Mouse (Mus musculus) adrenal gland (tissue): ENCODE measurements at regions not wholly inside any gene's neighbourhood (a gene's known extent, or its start where the extent isn't known, plus 50 kb on each side); places are given as distances from the start of the nearest gene placed in this dataset.

Experiments used
- intact Hi-C: fragments of 180-260 bp; cut with DNase I; formaldehyde crosslinking; loops from one replicate; pipeline ENCODE4 v1.15.1; 2025

DNA sequence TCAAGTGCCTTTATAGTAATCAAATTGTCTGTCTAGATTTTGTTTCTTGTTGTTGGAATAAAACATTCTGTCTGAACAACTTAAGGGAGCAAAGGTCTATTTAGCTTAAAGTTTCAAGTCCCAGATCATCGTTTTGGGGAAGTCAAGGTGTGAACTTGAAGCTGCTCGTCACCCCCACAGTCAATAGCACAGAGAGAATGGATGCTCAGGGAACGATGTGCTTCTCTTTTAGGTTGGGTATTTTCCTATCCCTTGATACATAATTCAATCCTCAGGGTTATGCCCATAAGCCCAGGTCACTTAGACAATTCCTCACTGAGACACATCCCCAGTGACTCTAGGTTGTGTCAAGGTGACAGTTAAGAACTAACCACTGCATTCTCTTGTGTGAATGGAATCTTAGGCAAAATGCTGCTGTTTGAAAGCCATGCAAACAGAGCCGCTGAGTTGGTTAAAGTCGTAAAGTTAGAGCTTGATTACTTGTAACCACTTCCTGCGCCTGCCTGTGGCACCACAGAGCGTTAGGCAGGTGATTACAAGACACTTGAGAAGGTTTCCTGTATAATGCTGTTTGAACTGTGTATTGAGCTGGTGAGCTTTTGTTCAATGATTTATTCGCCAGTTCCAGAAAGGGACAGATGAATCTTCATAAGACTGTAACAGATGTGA is 170.2 kb downstream of the Btg1 start:
- intact Hi-C loops: no loop called here

DNA sequence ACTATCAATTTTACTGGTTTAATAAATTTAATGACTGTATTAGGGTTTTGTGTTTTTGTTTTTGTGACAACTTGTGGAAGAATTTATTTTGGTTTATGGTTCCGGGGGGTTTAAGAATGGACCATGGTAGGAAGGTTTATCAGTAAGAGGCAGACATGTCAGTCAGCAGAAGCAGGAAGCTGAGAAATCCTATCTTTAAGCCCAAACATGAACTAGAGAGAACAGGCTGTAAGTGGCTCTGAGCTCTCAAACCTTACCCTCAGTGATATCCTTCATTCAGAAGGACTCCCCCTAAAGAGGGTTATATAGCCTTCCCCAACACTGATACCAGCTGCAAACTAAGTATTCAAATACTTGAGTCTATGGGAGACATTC is 170.8 kb downstream of the Btg1 start:
- intact Hi-C loops: no loop called here

DNA sequence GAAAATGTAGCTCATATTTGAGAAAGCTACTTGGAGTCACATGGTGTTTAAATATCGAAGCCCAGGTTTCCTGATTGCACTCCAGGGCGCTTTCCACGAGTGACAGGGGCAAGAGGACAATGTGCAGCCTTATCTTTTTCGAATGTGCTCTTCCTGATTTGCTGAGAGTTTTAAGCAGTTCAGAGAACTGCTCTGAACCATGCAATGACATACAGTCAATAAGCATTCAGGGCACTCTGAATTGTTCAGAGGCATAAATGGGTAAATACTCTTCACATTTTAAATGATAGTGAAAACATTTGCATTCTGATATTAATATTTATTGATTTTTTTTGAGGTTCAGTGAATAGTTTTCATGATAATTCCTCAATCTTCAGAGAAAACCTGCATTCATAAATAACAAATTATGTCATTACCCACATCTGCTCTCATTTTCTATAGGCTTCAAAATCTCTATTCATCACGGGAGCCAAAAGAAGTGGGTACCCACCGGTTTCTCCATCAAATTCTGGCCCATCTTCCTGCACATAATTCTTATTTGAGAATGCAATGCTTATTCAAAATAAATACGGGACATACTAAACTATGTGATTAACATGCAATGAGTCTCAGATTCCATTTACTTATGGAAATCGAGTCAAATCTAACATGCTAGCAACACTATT is 171.7 kb downstream of the Btg1 start:
- intact Hi-C loops: no loop called here

DNA sequence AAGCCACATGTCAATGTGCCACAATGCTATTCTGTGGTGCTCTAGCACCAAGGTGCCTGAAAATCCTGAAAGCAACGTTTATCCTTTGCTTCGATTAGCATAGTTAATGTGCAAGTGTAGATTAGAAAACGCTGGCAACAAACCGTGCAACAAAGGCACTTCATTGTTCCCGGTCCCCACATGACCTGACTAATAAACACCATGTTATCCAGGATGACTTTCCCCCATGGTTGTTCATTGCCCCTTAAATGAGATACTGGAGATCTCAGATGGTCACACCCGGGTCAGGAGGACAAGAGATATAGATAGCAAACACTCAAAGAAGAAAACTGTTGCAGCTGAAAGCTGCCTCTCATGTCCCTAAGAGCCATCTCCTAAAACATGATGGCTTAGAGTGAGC is 180.3 kb downstream of the Btg1 start:
- intact Hi-C loops: no loop called here

DNA sequence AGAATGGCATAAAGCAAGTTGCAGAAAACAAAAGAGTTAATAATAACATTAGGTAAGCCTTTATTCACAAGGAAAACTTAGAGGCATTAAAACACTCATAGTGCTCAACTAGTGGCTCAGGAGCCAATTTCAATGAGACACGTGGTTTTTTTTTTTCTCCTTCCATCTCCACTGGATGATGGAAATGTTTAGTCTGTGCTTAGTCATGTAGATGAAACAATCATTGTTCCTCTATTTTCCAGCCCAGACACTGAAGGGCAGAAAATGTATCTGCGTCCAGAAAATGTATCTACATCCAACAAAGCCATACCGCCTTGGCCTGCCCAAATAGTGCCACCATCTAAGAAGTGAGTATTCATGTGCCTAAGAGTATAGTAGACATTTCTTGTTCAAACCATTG is 184.0 kb downstream of the Btg1 start:
- intact Hi-C loops: no loop called here

DNA sequence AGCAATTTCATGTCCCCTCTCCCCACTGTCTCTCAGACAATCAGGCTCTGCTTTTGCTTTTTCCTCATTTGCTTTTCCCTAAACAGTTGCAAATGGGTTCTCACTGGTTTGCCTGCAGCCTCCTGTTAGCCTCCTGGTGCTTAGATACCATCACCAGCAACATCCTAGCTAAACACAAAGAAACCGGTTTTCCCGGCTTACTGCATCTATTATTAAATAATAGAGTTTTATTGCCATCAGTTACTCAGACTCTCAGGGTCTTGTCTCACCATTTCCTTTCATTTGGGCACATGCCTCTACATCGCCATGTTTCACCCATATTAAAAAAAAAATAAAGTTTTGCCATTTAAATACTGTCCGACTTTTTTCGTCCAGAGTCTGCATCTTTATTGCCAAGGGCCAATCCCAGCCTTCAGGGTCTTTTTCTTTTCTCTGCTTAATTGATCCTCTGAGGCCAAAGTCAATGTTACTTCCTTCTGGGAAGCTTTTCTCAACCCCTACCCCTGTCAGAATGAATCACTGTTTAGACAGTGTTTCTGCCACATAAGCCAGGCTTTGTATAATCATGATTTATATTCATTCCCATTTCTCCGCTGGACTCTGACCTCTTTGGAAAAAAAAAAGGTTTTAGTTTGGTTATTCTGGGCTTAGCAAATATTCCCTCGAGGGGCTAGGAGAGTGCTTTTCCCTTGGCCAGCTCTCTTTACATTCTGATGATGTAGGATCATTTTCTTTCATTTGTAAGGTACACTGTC is 187.4 kb downstream of the Btg1 start:
- intact Hi-C loops: no loop called here

DNA sequence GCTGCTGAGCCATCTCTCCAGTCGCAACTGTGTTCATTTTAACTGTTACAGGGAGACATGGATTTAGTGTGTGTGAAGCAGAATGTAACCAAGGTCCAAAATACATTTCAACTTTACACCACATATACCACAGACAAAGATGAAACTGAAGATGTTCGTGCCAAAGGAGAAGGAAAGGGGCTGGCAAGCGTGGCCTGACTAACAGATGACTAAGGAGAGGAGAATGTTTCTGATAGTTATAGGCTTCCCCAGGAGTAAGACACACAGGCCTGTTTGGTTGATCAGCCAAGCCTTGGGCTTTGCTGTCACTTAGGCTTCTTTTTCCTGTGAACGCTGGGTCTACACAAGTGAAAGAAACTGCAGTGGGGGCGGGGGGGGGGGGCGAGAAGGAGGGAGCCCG is 189.8 kb downstream of the Btg1 start:
- intact Hi-C loops: no loop called here

DNA sequence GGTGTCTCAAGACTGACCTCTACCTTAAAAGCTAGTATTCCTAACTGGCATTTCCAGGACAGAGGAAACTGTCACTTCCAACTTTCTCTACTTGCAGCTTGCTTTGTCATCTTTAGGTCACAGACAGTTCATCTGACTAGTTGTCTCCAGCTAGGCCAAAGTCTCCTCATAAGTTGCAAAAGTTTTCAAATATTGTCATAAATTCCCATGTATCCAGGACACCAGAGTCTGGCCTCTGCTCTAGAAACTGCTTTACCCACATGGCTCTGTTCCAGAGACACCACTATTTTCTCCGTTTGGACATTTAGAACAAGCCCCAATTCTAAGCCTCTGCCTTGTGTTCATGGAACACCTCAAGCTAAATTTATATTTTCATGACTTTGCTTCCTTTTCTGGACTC is 205.0 kb downstream of the Btg1 start:
- intact Hi-C loops: no loop called here

DNA sequence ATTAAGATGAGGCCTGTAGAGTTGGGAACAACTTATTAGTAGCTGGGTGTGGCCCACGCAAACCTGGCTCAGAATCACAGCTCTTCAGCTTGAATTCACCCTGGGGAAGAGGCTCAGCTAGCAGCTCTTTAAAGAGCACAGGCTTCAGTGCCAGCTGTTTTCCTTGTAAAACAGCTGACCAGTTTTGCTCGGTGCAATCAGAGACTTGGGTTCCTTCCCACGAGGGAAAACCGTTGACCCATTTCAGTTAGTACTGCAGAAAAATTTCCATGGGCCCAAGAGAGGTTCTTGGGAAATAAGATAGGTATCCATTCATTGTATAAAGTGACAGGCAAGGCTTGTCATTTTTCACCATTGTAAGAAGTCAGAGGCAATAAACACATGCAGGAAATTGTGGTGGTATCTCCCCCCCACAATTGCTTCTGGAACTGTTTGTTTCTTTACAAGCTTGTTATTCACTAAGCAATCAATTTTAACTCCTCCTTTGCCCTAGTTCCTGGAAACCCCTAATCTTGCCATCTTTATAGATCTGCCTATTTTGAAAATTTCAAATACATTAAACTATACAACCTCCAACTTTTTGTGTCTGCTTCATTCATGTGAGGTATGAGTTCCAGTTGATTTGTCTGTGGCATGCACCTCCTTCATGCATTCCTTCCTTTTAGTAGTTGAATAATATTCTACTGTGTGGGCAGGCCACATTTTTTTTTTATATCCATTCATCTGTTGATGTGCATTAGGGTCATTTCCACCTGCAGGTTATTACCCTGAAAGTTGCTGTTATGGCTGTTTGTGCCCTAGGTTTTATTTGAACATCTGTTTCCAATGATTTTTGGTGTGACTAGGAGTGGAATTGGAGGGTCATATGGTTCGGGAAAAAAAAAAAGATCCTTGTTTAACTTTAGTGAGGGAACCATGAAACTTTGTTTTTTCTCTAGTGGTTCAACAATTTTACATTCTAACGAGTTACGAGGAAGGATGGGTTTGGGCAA is 205.8 kb downstream of the Btg1 start:
- intact Hi-C loops: no loop called here

DNA sequence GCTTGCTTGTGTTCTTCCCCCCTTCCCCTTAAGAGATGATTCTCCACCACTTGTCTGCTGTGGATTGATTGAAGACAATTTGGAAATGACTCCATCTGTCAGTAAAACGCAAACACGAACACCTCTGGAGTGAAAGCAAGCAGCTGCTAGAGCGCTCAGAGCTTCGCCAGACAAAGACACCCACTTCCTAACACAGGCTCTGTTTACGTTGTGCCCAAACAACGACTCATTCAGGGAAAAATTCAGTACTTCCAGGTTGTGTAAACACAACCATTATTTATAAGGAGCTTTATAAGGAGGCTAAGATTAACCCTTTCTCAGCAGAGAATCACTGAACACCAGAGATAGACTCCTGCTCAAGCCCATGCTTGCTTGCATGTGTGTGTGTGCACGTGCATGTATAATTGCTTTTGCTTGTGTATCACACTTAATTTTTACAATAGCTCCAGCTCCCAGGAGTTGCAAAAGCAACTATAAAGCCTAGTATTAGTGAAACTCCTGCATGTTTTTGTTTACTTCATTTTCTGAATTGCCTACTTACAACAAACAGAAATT is 209.5 kb downstream of the Btg1 start:
- intact Hi-C loops: no loop called here

DNA sequence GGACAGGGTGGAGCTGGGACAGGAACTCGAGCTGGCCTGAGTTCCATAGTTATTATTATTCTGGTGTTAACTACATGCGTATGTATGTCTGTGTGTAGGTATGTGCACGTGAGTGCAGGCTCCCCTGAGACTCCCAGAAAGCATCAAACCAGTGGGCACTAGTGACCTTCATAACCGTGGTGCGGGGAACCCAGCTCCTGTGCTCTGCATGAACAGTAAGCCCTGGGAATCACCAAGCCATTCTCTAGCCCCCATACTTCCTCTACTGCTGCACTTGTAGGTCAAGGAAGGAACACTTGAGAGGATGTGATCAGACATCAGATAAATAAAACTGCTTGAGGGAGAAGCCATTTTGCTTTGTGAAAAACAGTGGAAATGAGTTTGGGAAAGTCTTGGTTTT is 211.2 kb downstream of the Btg1 start:
- intact Hi-C loops: no loop called here

DNA sequence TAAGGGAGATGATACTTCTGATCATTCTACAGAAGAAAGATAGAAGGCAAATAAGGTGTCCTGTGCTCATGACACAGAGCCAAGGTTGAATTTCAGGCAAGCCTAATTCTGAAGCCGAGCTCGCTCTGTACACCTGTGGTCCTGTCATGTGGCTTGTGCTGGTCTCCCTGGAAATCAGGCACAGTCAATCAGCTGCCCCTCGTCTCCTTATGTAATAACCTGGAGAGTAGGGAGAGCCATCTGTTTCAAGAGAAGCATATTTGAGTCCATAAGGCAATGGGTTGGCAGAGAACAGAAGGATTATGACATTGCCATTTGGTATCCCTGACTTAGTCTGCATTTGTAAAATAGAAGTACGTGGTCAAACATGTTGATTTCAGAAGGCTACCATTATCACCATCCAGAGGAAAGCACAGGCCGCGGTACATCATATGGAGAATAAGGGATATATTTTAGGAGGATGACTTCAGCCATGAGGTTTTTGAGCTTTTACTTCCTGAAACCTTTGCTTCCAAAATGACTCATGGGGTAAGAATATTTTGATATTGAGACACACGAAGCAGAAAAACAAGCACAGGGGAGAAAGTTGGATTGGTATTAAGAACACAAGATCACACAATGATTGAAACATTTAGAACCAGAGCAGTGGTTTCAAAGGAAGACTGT is 211.9 kb downstream of the Btg1 start:
- intact Hi-C loops: no loop called here

DNA sequence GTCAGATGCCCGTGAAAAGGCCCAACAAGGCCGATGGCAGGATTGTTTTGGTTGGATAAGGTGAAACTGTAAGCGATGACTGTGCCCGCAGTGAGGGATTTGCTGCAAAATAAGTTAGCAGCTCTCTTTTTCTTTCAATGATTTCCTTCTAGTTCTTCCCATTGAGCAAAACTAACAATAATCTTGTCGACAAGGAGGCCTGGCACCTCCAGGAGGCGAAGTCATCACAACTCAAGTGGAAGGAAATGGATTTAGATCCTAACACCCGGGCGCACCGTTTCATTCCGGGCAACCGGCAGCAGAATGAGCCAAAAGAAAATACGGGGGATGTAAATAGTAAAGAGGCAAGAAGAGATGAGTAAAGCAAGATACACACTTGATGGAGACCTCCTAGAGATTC is 214.3 kb downstream of the Btg1 start:
- intact Hi-C loops: no loop called here

DNA sequence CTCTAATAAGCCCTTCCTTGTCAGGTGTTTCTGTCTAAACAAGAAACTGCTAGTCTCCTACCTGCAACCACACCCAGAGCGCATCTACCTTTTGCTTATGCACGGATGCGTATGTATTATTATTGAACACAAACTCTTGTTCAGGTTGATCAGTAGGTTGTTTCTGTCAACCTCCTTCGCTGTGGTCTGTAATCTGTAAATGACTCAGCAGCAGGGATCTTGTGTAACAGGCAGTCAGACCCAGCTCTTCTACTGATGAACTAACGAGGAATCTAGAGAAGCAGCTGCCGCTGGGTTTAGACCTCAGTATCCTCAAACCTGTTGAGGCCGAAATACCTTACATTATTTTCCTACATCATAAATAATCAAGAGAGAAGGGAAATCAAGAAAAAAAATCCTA is 220.4 kb downstream of the Btg1 start:
- intact Hi-C loops: no loop called here

DNA sequence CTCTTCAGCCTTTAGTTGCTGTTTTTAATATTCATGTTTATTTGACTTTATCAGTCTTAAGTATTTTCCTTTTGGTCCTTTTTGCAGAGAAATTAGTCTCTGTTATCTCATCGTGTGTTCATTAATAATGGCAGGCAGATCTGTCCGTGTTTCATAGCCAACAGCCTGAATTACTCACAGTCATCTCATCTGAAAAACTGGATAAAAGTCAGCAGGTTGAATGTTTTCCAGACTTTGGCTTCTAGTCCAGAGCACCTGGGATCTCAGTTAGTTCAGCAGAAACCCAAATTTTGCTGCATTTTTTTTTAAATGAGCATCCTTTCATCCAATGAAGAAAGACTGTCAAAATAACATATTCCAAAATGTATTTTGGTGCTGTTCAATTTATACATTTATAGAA is 224.3 kb downstream of the Btg1 start:
- intact Hi-C loops: no loop called here

DNA sequence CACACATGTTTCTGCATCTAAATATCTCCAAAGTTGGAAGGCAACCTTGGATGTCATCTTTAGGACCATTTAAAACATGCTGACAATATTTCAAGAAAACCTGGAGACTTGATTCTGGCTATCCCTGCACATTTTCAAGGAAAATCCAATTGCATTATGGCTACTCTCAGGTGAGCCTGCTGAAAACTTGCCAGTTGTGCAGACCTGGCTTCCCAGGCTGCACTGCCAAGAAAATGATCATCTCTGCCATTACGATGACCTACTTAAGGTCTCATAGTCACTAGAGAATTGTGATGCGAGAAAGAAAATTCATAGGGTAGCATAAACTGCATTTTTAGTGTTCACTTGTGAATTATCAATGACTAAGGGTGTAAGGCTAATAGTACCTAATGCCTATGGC is 225.2 kb downstream of the Btg1 start:
- intact Hi-C loops: no loop called here

DNA sequence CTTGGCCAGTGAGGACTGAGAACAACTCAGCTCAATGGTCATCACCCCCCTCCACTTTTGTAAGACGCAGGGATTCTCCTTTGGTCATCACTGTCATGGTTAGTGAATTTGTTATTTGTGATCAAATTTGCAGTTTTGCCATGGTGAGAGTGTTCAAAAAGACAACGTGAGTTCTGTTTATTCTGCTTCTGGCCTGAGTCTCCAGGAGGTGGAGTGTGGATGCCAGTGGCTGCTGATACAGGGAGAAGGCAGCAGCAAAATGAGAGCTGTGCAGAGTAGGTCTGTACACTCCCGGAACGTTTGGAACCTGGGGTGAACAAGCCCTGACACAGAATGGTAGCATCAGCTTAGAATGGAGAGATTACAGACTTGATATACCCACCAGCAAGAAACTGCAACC is 229.1 kb downstream of the Btg1 start:
- intact Hi-C loops: no loop called here

DNA sequence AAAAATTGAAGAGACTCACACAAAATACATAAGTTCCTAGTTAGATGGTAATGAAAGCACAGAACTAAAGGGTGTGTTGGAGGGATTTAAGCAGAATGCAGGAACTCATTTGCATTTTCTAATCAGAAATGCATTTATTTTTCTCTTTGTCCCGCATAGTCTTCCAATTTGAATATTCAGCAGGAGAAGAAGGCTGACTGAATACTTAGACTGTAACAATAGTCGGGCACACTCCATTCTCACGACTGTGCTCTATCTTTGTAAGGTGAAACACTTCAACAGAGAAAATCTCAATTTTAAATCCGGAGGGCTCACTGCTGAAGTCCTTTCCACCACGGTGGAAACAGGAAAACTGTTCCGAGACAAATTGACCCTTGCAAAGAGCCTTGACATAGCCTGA is 230.2 kb downstream of the Btg1 start:
- intact Hi-C loops: no loop called here

DNA sequence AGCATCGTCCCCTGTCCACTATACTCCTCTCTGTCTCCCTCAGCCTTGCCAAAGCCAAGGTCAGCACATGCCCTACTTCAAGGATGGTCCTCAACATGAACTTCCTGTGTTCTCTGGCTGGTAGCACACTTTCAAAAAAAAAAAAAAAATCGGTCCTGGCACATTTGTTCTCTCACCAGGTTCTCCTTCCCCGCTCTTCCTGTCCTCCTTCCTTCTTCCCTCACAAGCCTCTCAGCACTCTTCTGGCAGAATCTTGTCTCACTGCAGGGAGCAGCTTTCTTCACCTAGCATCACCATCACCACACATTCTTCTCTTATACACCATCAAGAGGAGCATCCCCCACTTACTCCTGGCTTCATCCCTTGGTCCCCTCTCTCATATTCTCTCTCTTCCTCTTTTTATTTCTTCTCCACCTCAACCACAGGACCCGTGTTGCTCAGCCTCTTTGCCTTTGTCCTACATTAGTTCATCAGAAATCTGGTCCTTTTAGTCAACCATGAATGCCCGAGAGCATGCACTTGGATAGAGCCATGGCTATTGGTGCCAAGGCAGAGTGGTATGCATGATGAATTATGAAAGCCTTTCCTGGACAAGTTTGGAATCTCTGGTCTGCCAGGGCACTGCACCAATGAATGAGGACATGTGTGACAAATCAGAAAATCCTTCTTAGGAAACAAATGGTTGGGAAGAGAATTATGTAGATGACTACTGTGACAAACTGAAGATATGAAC is 230.8 kb downstream of the Btg1 start:
- intact Hi-C loops: no loop called here

DNA sequence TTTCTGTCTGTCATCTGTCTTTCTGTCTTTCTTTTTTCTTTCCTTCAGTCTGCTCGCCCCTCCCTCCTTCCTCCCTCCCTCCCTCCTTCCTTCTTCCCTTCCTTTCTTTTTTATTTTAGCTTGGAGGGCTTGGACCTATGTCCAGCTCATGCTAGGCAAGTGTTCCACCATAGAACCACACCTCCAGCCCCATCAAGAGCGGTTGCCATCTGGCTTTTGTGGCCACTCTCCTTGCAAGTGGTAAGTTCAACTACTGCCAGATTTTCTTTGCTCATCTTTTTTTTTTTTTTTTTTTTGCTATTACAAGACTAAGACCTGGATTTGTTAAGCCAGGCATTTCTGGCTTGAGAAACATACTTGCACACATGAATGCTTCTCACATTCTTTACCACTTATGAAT is 231.7 kb downstream of the Btg1 start:
- intact Hi-C loops: no loop called here
